Mouse (Mus musculus) small intestine, adult 2 months (tissue): ENCODE measurements around the gene Tsc2.

Experiments used
- CTCF ChIP-seq: fragments of 200-500 bp; IDR thresholded peaks from 2 replicates; pipeline ENCODE4 v1.5.1; 2012; ENCODE audit warnings: low read depth, mild to moderate bottlenecking, control low read depth, inconsistent platforms, low read length, moderate library complexity, mixed read lengths; ENCODE audit not compliant: insufficient replicate concordance, insufficient read length; ENCODE audit errors: extremely low read depth
- POLR2A ChIP-seq: fragments of 200-500 bp; IDR thresholded peaks from 2 replicates; pipeline ENCODE4 v1.6.1; 2012; ENCODE audit warnings: low read depth, mild to moderate bottlenecking, control low read depth, inconsistent platforms, low read length, moderate library complexity

- TF ChIP-seq POLR2A (no peak), CTCF (no peak)
These were observed 7.7 kb upstream of the Tsc2 start for GRCm38 (mm10) chr17:24640119-24640518.
